Mouse (Mus musculus): ENCODE results near the gene Zfp385c. TPM values are rescaled to one million over a fixed set of nuclear protein-coding genes. Genes with fewer than 3 reads are reported as not detected.
A peak's percentile ranks its signal among the peaks of the same experiment; 100 is the strongest.

Zfp385c gene
- polyA plus RNA-seq (2016; fragmentation: Nextera tagmentation; extraction: Ambion mirVana) = 0.15 and 0.16 TPM in 2 replicates

DNA sequence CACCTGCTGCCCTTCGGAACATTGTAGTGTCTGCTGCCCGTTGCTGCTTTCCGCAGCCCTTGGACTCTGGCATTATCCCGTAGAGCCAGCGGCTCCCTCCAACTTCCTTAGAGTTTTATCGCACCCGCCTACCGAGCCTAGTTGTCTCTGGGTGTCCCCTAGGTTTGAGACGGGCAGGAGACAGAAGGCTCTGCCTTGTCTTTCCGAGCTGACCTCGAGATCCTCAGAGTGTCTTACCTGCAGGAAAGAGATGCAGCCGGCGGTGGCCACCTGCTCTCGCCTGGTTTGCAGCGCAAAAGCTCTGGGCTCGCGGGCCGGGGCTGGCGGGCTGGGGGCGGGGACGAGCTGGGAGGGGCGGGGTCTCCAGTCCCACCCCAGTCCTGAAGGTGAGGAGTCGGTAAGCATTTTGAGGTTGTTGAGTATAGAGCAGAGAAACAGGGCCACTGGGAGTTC is at the start of gene Zfp385c:
Zfp385c (minus strand) TSS at position 292 of the 453 bp plus-strand sequence.
- peak; percentile 54 for DNase-seq (ENCODE audit: low spot score)
- no peak within 1 kb of the TSS for H3K27ac ChIP-seq
- H3K4me1 ChIP-seq = peaks cover 20% of the 10 kb centered on the region
- H3K36me3 ChIP-seq = no peaks in the 10 kb centered on the region
- H3K27me3 ChIP-seq (ENCODE audit: low read depth, poor library complexity, severe bottlenecking) = peaks cover 43% of the 10 kb centered on the region
- H3K4me3 ChIP-seq = peak within 1 kb of the TSS; percentile 45
- 2% methylated on average over 23 of the region's 23 CpGs for WGBS
- H3K9me3 ChIP-seq (replicated peaks) = no peaks in the 10 kb centered on the region

DNA sequence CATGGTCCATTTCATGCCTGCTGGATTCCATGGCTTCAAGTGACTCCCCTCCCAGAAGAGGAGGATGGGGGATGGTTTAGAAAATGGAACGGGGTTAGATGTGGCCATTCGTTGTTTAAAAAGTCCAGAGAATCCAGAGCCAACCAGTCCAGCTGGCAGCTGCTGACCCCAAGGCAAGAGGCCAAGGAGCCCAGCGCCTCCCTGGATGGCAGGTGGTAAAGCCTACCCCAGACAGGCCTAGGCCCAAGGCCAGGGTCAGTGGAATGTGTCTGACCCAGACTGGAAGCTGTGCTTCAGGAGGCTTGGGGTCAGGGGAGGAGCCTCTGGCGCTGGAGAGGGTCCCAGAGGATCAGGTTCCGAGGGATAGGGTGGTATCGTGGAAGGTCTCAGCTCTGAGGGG is 49.1 kb upstream of the Zfp385c start:
- Histone ChIP-seq H3K4me3 (no peak overlapping the region), H3K27ac (no peak overlapping the region), H3K4me1 (peaks cover 14% of the 10 kb centered on the region), H3K36me3 (no peaks in the 10 kb centered on the region), H3K27me3 (ENCODE audit: low read depth, poor library complexity, severe bottlenecking) (no peaks in the 10 kb centered on the region), H3K9me3 (replicated peaks) (no peaks in the 10 kb centered on the region)
- WGBS = 73% methylated on average over 6 of the region's 6 CpGs
- no peak for DNase-seq (ENCODE audit: low spot score)

DNA sequence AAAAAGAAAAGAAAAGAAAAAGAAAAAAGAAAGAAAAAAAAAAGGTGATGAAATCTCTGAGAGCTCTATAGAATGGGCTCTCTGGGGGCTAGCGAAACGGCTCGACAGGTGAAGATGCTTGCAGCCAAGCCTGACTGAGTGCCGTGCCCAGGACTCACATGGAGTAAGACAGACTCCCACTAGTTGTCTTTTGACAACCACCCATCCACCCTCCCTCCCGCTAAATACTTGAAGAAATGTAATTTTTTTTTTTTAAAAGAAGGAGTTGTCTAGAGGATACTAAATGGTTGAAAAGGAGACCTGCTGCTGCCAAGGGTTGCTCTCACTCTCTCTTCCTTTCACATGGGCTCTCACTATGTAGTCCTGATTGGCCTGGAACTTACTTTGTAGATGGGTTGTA is 46.5 kb upstream of the Zfp385c start:
- Histone ChIP-seq H3K4me3 (peak overlapping the region; percentile 84), H3K36me3 (peaks cover 14% of the 10 kb centered on the region), H3K9me3 (replicated peaks) (no peaks in the 10 kb centered on the region), H3K27ac (peak overlapping the region; percentile 88), H3K27me3 (ENCODE audit: low read depth, poor library complexity, severe bottlenecking) (no peaks in the 10 kb centered on the region), H3K4me1 (peaks cover 22% of the 10 kb centered on the region)
- WGBS = 21% methylated on average over 5 of the region's 5 CpGs
- DNase-seq (ENCODE audit: low spot score) = no peak

DNA sequence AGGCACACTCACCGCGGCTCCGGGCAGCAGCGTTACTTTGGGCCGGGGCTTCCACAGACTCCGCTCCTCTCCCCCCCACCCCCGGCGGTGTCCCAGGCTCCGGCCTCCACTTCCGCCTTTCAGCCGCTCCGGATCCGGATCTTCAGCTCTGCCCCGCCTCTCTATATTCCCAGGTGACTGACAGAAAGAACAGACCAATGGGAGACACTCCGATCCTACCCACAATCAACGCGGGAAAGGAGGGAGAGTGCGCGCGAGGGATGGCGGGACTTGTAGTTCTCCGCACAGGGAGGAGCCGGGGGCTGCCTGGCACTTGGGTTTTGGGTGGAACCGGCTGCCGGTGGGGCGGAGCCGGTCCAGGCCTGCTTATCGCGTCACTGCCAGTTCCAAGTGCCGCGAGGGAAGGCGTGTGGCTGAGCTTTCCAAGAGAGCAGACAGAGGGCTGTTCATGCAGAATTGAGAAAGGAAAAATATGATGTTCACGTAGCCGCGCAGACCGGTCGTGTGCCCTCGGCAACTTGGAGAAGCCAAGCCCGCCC is 45.9 kb upstream of the Zfp385c start, which contains the start of gene Rab5c:
Rab5c (minus strand) TSS at position 150 of the 539 bp plus-strand sequence.
- peak; percentile 96 for DNase-seq (ENCODE audit: low spot score)
- Histone ChIP-seq H3K27ac (peak within 1 kb of the TSS; percentile 88), H3K4me1 (peaks cover 22% of the 10 kb centered on the region), H3K9me3 (replicated peaks) (no peaks in the 10 kb centered on the region), H3K4me3 (peak within 1 kb of the TSS; percentile 84), H3K36me3 (peaks cover 20% of the 10 kb centered on the region), H3K27me3 (ENCODE audit: low read depth, poor library complexity, severe bottlenecking) (no peaks in the 10 kb centered on the region)
- under 1% methylated on average over 39 of the region's 39 CpGs for WGBS

GRCm38 (mm10) chr11:100737105-100737733 is 45.0 kb upstream of the Zfp385c start:
- WGBS = 4% methylated on average over 13 of the region's 13 CpGs
- Histone ChIP-seq H3K9me3 (replicated peaks) (no peaks in the 10 kb centered on the region), H3K27me3 (ENCODE audit: low read depth, poor library complexity, severe bottlenecking) (no peaks in the 10 kb centered on the region), H3K36me3 (peaks cover 30% of the 10 kb centered on the region), H3K4me3 (peak overlapping the region; percentile 84), H3K27ac (peak overlapping the region; percentile 88), H3K4me1 (peaks cover 22% of the 10 kb centered on the region)
- DNase-seq (ENCODE audit: low spot score) = no peak

DNA sequence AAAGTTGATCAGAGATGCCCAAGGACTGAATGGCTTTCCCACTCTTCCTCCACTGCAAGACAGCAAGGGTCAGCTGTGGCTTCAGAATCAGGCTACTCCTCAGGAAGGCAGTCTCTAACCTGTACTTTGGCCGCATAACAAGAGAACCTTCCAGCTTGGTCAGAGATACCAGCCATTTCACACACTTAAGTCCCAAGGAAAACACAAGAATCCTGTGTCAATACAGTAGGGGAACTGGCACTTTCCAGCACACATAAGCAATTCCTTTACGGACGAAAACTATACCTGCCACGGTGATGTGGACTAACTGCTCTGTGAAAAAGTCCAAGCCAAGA is 44.5 kb upstream of the Zfp385c start:
- H3K27ac ChIP-seq = no peak overlapping the region
- H3K27me3 ChIP-seq (ENCODE audit: low read depth, poor library complexity, severe bottlenecking) = no peaks in the 10 kb centered on the region
- peak overlapping the region; percentile 84 for H3K4me3 ChIP-seq
- no peak for DNase-seq (ENCODE audit: low spot score)
- H3K36me3 ChIP-seq = peaks cover 35% of the 10 kb centered on the region
- 84% methylated on average over 4 of the region's 4 CpGs for WGBS
- H3K9me3 ChIP-seq (replicated peaks) = no peaks in the 10 kb centered on the region
- peaks cover 22% of the 10 kb centered on the region for H3K4me1 ChIP-seq

- Histone ChIP-seq H3K27me3 (ENCODE audit: low read depth, poor library complexity, severe bottlenecking) (no peaks in the 10 kb centered on the region), H3K4me3 (0 out of 2 replicates have a peak overlapping the region, but pooled peaks have one; percentile 4), H3K27ac (no peak overlapping the region), H3K4me1 (peaks cover 22% of the 10 kb centered on the region), H3K9me3 (replicated peaks) (no peaks in the 10 kb centered on the region), H3K36me3 (peaks cover 35% of the 10 kb centered on the region)
- DNase-seq (ENCODE audit: low spot score) = no peak
- 78% methylated on average over 14 of the region's 14 CpGs for WGBS
These were observed 43.9 kb upstream of the Zfp385c start for GRCm38 (mm10) chr11:100735954-100736745.

DNA sequence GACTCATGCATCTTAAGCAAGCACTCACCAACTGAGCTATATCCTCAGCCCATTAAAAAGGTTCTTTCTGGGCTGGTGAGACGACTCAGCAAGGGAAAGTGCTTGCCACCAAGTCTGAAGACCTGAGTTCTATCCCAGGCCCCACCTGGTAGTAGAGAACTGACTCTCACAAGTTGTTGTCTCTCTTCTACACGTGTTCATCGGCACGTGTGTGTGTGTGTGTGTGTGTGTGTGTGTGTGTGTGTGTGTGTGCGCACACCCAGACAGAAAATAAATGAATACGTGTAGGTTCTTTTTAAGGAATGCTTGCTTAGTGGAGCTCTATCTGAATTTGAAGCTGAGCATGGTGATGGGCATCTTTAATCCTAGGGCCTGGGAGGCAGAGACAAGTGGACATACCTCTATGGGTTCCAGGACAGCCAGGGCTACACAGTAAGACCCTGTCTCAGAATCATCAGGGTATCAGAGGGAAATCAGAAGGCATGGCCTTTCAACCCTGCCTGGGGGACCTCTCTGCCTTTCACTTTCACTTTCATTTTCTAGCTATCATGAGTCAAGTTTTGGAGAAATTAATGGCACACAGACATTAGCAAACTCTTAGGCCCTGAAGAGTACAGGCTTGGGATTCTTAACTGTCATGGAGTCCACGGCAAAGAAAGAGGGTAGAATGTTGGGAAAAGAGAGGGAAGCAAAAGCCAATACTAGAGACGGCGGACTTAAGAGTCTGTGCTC is 43.0 kb upstream of the Zfp385c start:
- H3K36me3 ChIP-seq = peaks cover 35% of the 10 kb centered on the region
- no peak overlapping the region for H3K4me3 ChIP-seq
- DNase-seq (ENCODE audit: low spot score) = no peak
- H3K4me1 ChIP-seq = peaks cover 22% of the 10 kb centered on the region
- H3K27me3 ChIP-seq (ENCODE audit: low read depth, poor library complexity, severe bottlenecking) = no peaks in the 10 kb centered on the region
- H3K27ac ChIP-seq = no peak overlapping the region
- H3K9me3 ChIP-seq (replicated peaks) = no peaks in the 10 kb centered on the region
- 91% methylated on average over 9 of the region's 9 CpGs for WGBS

DNA sequence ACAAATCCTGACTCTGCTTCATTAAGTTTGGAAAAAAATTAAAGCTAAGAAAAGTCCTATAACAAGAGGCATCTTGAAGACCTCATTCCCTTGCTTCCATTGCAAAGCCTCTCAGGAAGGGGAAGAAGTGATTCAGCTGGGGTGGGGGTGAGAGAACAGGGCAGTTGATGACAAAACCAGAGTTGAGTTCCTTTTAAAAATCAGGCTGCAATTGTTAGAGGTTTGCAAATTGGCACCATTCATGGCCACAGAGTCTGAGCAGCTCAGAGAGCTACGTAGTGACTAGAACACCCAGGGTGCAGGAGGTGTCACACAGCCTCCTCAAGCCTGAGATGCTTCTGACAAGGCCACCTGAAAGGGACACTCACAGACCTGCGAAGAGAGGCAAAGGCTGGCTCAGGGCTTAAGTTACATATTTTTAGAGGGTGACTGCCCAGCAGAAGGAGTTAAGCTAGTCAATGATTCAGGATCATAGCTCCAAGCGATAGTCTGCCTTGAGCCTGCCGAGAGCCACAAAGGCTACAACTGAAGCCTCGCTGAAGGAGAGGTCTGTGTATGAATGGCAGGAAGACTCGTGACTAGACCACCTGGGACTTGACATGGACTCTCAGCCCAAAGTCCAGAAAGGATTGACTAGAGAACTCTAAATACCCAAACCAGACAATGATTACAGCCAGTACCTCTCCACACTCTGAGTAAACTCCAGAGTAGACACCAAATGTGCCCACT is 38.4 kb upstream of the Zfp385c start:
- no peak for DNase-seq (ENCODE audit: low spot score)
- Histone ChIP-seq H3K9me3 (replicated peaks) (no peaks in the 10 kb centered on the region), H3K36me3 (peaks cover 53% of the 10 kb centered on the region), H3K27ac (no peak overlapping the region), H3K4me1 (peaks cover under 1% of the 10 kb centered on the region; the same call in 1 of the 2 replicates), H3K4me3 (no peak overlapping the region), H3K27me3 (ENCODE audit: low read depth, poor library complexity, severe bottlenecking) (no peaks in the 10 kb centered on the region)
- WGBS = 92% methylated on average over 6 of the region's 6 CpGs

- WGBS = 92% methylated on average over 4 of the region's 4 CpGs
- H3K4me1 ChIP-seq = peaks cover 6% of the 10 kb centered on the region
- DNase-seq (ENCODE audit: low spot score) = no peak
- H3K27ac ChIP-seq = no peak overlapping the region
- no peak overlapping the region for H3K4me3 ChIP-seq
- H3K36me3 ChIP-seq = peaks cover 50% of the 10 kb centered on the region
- H3K27me3 ChIP-seq (ENCODE audit: low read depth, poor library complexity, severe bottlenecking) = no peaks in the 10 kb centered on the region
- H3K9me3 ChIP-seq (replicated peaks) = no peaks in the 10 kb centered on the region
These were observed 37.7 kb upstream of the Zfp385c start for GRCm38 (mm10) chr11:100729976-100730375.

DNA sequence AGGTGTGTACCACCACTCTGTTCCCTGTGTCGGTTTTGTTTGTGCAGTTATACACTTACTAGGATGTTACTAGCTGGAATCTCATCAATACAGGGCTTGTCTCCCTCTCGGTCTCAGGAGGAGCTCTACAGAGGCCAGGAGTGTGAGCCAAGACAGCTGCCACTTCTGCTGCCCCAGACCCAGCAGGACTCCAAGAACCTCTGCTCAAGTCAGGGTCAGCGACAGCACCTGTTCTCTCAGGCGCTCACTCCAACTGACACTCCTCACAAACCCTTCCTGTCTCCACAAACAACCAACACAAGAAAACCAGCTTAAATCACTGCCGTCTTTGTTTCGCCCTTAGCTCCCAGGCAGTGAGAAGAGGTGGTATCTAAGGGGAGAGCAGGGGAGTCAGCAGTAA is 36.3 kb upstream of the Zfp385c start:
- Histone ChIP-seq H3K27me3 (ENCODE audit: low read depth, poor library complexity, severe bottlenecking) (no peaks in the 10 kb centered on the region), H3K36me3 (peaks cover 45% of the 10 kb centered on the region), H3K4me3 (no peak overlapping the region), H3K4me1 (peaks cover 15% of the 10 kb centered on the region), H3K9me3 (replicated peaks) (no peaks in the 10 kb centered on the region), H3K27ac (no peak overlapping the region)
- 89% methylated on average over 6 of the region's 6 CpGs for WGBS
- no peak for DNase-seq (ENCODE audit: low spot score)

DNA sequence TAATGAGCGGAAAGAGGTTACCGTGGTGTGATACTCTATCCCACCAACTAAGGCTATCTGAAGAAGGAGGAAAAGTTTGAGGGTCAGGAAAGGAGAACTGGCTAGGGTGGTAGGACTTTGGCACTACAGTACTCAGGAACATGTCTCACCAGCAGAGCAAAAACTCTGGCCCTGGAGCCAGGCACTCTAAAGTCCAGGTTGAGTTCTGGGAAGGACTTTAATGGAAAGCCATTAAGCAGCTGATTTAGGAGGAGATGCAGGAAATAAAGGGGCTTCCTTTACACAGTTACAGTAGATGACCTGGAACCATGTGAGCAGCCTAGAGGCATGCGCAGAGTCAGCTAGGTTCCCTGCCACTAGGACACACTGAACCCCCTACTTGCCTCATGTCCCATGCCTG is 34.9 kb upstream of the Zfp385c start:
- no peak for DNase-seq (ENCODE audit: low spot score)
- Histone ChIP-seq H3K27me3 (ENCODE audit: low read depth, poor library complexity, severe bottlenecking) (no peaks in the 10 kb centered on the region), H3K4me1 (peaks cover 20% of the 10 kb centered on the region), H3K4me3 (no peak overlapping the region), H3K9me3 (replicated peaks) (no peaks in the 10 kb centered on the region), H3K36me3 (peaks cover 31% of the 10 kb centered on the region), H3K27ac (no peak overlapping the region)
- WGBS = 96% methylated on average over 3 of the region's 3 CpGs
